ENCODE assay signal across 12 mouse cellular contexts in genomic region chr16:4861392-4861791, GRCm38 (mm10). TPM values are rescaled to one million over a fixed set of nuclear protein-coding genes. Genes with fewer than 3 reads are reported as not detected.
A peak's percentile ranks its signal among the peaks of the same experiment; 100 is the strongest.
DNase-seq lines count a peak whose midpoint lies in the region; ATAC-seq and TF ChIP-seq lines count a peak whose summit lies in the region.
"Had no signal": no experiment of that assay in that cellular context is flagged by ENCODE, and none has a peak within 500 bp of the region (broad histone marks: within the 10 kb centered on the region; RNA-seq: fewer than 3 reads in every experiment).

No protein-coding gene starts in this region.

- no peak overlapping the region for H3K4me2 ChIP-seq in liver, embryonic 13.5 days
- no peak overlapping the region for H3K4me2 ChIP-seq in liver, embryonic 12.5 days
- H3K4me2 ChIP-seq: hindbrain, embryonic 14.5 days had no signal

- 0 out of 2 replicates have a peak, but pooled peaks cover 7% of the 10 kb centered on the region for H3K4me1 ChIP-seq in liver, embryonic 13.5 days (replicated peaks)
- H3K4me1 ChIP-seq in liver, embryonic 12.5 days: peaks cover 10% of the 10 kb centered on the region; the same call in 1 of the 2 replicates
- H3K4me1 ChIP-seq in bone marrow, adult 2 months (ENCODE audit: control insufficient read depth, insufficient read depth, low read length): no peaks in the 10 kb centered on the region; the same call in 1 of the 2 replicates

- 51% methylated on average over 10 of the region's 10 CpGs for whole genome bisulfite sequencing in liver, embryonic 13.5 days (ENCODE audit: insufficient replicate concordance)
- WGBS in liver, embryonic 12.5 days (ENCODE audit: insufficient replicate concordance): 47% methylated on average over 10 of the region's 10 CpGs
- WGBS in bone marrow, adult 2 months: 66% methylated on average over 10 of the region's 10 CpGs

- DNase-seq in cerebellum, postnatal 25 days: peak; percentile 41 to 58
- no peak for DNase-seq in cerebellum, adult 8-10 months
- no peak for DNase-seq in liver, embryonic 13.5 days
- DNase-seq in kidney, postnatal 4 days: peak; percentile 51 to 63
- no peak for DNase-seq in ovary, postnatal 14 days (ENCODE audit: low spot score)
- DNase-seq: gastrocnemius, postnatal 14 days had no signal

- H3K27ac ChIP-seq in liver, embryonic 13.5 days: no peak overlapping the region
- H3K27ac ChIP-seq in liver, embryonic 12.5 days: no peak overlapping the region
- H3K27ac ChIP-seq in bone marrow, adult 2 months (ENCODE audit: control insufficient read depth, insufficient read depth, low read depth, low read length, poor library complexity): no peak overlapping the region
- H3K27ac ChIP-seq: hindbrain, embryonic 14.5 days; macrophage had no signal

- ATAC-seq in liver, embryonic 13.5 days (ENCODE audit: low read depth): peak; percentile 19; the same call in 1 of the 2 replicates
- no peak for ATAC-seq in liver, embryonic 12.5 days
- no peak for ATAC-seq in megakaryocyte progenitor cell, adult 5-6 weeks (replicated peaks; ENCODE audit: poor library complexity)

- no peak for TF ChIP-seq POLR2A in bone marrow, adult 2 months (IDR thresholded peaks at IDR 0.05; ENCODE audit: borderline replicate concordance, control insufficient read depth, low read depth, low read length)

- H3K9me3 ChIP-seq in liver, embryonic 13.5 days (replicated peaks): no peaks in the 10 kb centered on the region
- H3K9me3 ChIP-seq in liver, embryonic 12.5 days (replicated peaks): no peaks in the 10 kb centered on the region

- H3K27me3 ChIP-seq in liver, embryonic 13.5 days: peaks cover 10% of the 10 kb centered on the region; the same call in 1 of the 2 replicates
- H3K27me3 ChIP-seq in liver, embryonic 12.5 days (replicated peaks): peaks cover 17% of the 10 kb centered on the region

- no peaks in the 10 kb centered on the region for H3K36me3 ChIP-seq in liver, embryonic 13.5 days
- H3K36me3 ChIP-seq in liver, embryonic 12.5 days: no peaks in the 10 kb centered on the region

- no peak overlapping the region for H3K4me3 ChIP-seq in liver, embryonic 13.5 days (replicated peaks)
- H3K4me3 ChIP-seq in liver, embryonic 12.5 days: no peak overlapping the region
- H3K4me3 ChIP-seq in bone marrow, adult 2 months (replicated peaks; ENCODE audit: control insufficient read depth, low read depth, low read length): no peak overlapping the region

- peak; percentile 20; the same call in 1 of the 2 replicates for TF ChIP-seq CTCF in bone marrow, adult 2 months (IDR thresholded peaks at IDR 0.05; ENCODE audit: control insufficient read depth, insufficient read depth, low read length)

- H3K9ac ChIP-seq in liver, embryonic 13.5 days: no peak overlapping the region
- no peak overlapping the region for H3K9ac ChIP-seq in liver, embryonic 12.5 days
- H3K9ac ChIP-seq: hindbrain, embryonic 14.5 days had no signal

RNA-seq across cellular contexts. Expression of gene Ubald1, which starts 18.7 kb away (rescaled TPM):
- 12.3 and 13.3 TPM in 2 replicates for polyA plus RNA-seq in liver, embryonic 13.5 days (2015; fragmentation: Nextera tagmentation; extraction: Ambion mirVana)
- polyA plus RNA-seq in liver, embryonic 12.5 days (2016; fragmentation: Nextera tagmentation; extraction: Ambion mirVana): 14.7 and 16.8 TPM in 2 replicates
- 19.4 and 38.1 TPM in 2 replicates for polyA plus RNA-seq in bone marrow, adult 2 months (2011; ENCODE audit: insufficient read depth, insufficient read length, low replicate concordance, missing spikeins)
- 36.5 and 38.4 TPM in 2 replicates for total RNA-seq in megakaryocyte progenitor cell, adult 5-6 weeks (2015)
- 16.3 and 16.5 TPM in 2 replicates for total RNA-seq in megakaryocyte progenitor cell, adult 5-6 weeks (2017)

RNA-seq across cellular contexts. Expression of gene Mgrn1, which starts 24.7 kb away (rescaled TPM):
- 22.6 and 24.5 TPM in 2 replicates for polyA plus RNA-seq in liver, embryonic 13.5 days (2015; fragmentation: Nextera tagmentation; extraction: Ambion mirVana)
- 29.8 and 31.1 TPM in 2 replicates for polyA plus RNA-seq in liver, embryonic 12.5 days (2016; fragmentation: Nextera tagmentation; extraction: Ambion mirVana)
- polyA plus RNA-seq in bone marrow, adult 2 months (2011; ENCODE audit: insufficient read depth, insufficient read length, low replicate concordance, missing spikeins): 12.9 and 22.1 TPM in 2 replicates
- 20.5 and 23.2 TPM in 2 replicates for total RNA-seq in megakaryocyte progenitor cell, adult 5-6 weeks (2015)
- 12.6 and 18.2 TPM in 2 replicates for total RNA-seq in megakaryocyte progenitor cell, adult 5-6 weeks (2017)

RNA-seq across cellular contexts. Expression of gene 4930562C15Rik, which starts 26.2 kb away (rescaled TPM):
- not detected in 2 replicates for polyA plus RNA-seq in liver, embryonic 13.5 days (2015; fragmentation: Nextera tagmentation; extraction: Ambion mirVana)
- polyA plus RNA-seq in liver, embryonic 12.5 days (2016; fragmentation: Nextera tagmentation; extraction: Ambion mirVana): 0.13 and 0.16 TPM in 2 replicates
- 1.7 TPM in 1 of 2 replicates, not detected in the other for polyA plus RNA-seq in bone marrow, adult 2 months (2011; ENCODE audit: insufficient read depth, insufficient read length, low replicate concordance, missing spikeins)
- not detected in 2 replicates for total RNA-seq in megakaryocyte progenitor cell, adult 5-6 weeks (2015)
- not detected in 2 replicates for total RNA-seq in megakaryocyte progenitor cell, adult 5-6 weeks (2017)
- total RNA-seq: gastrocnemius, postnatal 14 days; left cerebral cortex, adult 18-20 months had no signal

Comparison
In these comparisons a context has a peak if more than half of its experiments do, and no peak if none do; other contexts are left out.
1. DNase-seq: peak in cerebellum, postnatal 25 days (2 of 2) and kidney, postnatal 4 days (2 of 2); none in cerebellum, adult 8-10 months (single experiment), liver, embryonic 13.5 days (single experiment) and ovary, postnatal 14 days (single experiment).